Mouse (Mus musculus) kidney, adult 8-10 months (tissue): ENCODE data around the gene Kcnq2.

Experiments used
- DNase-seq, 2 experiments: peaks; one replicate each; pipeline ENCODE4 v3.0.0; 2022

Kcnq2 gene

DNA sequence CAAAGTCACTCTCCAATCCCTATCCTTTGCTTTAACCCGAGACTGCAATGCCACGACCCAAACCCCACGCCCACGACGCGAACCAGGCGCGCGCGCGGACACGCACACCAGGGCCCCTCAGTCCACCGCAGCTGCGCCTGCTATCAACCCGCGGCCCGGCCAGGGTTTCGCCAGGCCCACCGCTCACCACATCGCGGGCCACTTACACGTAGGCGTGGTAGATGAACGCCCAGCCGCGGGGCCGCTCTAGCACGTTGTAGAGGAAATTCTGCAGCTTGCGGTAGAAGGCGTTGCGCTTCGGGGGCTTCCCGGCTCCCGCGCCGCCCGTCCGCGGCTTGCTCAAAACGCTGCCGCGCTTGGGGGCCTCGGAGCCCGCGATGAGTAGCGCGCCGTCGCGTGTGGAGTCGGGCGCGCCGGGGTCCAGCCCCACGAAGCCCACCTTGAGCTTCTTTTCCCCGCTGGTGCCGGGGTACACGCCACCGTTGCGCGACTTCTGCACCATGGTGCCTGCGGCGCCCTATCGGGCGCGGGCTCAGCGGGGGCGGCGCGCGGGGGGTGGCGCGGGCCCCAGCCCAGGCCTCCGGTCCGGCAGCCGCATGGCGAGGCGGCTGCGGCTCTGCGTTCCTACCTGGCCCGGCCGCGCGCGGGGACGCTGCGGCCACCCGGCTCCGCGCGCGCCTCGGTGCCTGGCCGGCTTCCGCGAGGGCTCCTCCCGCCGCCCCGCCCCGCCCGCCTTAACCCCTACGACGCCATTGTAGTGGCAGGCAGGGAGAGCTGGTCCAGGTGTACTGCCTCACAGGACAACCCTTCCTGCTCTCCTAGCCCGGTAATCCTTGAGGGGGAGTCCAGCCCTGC, at the start of gene Kcnq2:
Gene Kcnq2, minus strand, starts transcription at position 710 of the 855 bp plus-strand sequence.
- DNase-seq, result no peak

DNA sequence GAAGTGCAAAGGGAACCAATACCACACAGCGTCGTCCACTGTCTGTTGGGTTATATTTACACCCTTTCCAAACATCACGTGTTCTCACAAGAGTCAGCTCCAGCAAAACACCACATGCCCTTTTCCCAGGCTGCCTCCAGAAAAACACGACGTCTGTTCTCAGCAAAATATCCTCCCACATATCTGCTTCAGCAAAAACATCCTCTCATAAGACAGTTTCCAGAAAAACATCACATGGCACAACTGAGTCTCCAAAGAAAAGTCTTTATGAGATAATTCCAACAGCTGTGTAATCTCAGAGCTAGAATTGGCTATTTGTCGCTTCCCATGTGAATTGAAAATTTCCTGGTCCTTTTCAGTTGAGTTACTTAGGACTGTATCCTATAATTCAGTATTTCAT, 45.8 kb upstream of the Kcnq2 start:
- no peak for DNase-seq

DNA sequence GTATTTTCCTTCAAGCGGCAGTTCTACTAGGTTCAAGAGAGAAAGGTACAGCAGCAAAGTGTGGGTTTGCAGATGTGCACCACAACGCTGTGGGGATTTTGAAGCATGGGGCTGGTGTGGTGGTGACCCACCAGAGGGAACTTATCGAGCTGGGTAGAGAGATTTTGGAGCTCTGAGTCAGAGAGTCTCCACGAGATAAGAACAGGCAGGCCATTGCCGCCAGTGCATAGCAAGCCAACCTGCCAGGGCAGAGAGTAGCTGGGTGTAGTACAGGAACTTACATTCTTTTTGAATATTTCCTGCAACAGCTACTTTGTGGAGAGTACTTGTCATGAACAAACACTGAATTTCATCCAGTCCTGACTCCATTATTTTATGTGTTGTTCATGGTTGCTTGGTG, 43.4 kb upstream of the Kcnq2 start:
- no peak for DNase-seq

DNA sequence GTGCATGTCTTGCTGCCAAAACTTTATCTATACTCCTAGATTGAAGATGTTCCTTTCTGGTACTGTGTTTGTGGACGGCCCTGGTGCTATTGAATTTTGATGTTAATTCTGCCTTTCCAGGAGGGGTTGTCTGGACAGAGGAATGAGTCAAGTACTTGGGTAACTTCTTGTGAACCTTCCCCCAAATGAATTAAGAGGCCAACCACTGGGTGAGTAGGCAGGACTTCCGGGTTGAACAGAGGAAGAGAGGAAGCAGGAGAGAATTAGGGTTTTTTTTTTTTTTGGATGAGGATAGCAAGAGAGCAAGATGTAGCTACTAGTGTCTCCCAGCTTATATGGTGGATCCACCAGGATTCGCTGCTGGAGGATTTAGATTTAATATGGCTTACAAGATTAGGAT, 42.9 kb upstream of the Kcnq2 start:
- DNase-seq, result no peak

DNA sequence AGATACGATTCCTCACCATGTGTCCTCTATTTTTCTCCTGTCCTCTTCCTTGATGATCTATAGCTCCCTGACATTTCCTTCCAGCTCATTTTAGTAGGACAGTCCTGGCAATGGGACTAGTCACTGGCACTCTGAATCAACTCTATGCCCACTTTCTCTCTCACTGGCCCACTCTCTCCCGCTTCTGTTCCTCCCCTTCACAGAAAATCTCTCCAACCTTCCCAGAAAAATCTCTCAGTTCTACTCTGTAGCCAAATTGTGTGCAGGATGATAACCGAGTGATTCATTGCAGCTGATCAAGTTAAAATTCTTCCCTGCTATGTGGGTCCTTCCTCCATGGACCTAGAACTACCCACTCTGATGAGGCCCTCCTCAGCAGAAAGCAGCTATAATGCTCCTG, 39.5 kb upstream of the Kcnq2 start:
- DNase-seq, result no peak

DNA sequence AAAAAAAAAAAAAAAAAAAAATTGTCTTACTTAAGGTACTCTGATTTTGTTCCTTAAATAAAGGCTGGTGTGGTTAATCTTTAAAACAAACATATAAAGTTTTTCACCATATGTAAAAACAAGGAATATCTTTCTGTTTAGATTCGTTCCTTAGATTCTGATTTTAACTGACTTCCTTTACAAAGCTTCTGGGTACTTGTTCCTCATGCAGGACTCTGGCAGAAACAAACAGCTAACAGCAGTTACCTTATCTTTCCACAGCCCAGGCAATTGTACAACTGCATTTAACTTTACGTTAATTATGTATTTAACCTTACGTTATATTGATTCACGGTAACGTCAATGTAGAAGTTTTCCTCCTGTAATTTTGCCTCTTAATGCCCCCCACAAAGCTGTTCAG, 31.4 kb upstream of the Kcnq2 start:
- DNase-seq, result no peak

DNA sequence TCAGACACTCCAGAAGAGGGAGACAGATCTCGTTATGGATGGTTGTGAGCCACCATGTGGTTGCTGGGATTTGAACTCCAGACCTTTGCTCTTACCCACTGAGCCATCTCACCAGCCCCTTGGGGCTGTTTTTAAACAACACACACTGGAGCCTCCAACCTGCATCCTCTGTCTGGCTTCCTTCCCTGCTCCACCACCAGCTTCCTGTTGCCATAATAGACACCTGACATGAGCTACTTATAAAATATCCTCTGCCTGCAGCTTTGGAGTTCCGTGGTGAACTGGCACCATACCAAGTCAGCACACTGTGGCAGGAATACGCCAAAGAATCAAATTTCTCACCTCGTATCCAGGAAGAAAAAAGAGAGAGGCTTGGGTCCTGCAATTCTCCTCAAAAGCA, 25.7 kb upstream of the Kcnq2 start:
- DNase-seq, result no peak

DNA sequence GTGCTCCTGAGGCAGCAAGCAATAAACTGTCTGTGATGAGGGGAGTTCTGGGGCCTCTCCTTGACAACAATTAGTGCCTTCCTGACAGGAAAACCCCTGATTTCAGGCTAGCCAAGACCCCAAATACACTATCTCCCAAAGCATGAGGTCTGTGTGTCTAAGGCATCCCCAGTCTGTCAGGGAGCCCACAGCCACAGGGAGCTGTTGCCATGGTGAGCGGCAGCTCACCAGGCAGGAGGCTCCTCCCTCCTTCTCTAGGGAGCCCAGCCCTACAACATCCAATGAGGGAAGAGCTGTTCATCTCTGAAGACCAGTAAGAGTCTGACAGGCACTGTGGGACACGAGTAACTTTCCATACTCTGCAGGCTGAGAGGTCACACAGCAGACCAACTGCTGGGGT, 24.7 kb upstream of the Kcnq2 start:
- no peak for DNase-seq

DNA sequence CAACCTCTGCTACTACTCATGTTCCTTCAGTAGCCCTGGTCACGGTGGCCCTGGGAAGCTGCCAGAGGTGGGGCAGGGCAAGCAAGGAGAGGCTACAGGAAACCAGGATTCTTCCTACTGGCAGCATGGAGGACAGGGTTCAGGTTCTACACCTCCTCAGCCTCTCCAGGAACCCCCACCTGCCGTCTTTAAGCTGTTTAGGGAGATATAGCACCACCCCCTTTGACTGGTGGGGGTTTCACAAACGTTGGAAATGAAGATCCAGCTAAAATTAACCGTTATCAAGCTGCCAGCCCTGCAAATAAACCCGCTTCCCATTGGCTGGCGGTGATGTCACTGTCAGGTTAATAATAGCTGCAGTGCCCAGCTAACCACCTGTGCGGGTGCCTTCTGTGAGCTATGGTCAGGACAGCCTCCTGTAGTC, 24.0 kb upstream of the Kcnq2 start:
- no peak for DNase-seq

DNA sequence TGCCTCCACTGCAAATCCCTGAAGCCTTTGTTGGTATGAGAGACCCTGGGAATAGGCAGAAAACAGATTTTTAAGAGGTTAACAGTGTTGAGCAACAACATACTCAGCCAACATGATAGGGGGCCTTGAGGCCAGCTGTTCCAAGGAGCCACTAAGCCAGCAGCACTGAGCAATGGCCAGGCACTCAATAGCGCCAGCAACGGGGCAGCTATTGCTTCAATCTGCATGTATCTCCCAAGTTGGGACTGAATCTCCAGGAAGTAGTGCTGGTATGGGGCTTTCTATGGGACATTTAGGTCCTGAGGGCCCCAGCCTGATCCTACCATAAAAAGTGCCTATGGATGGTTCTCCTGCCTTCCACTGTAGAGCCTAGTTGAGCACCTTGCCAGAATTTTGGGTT, 23.4 kb upstream of the Kcnq2 start:
- DNase-seq, result no peak

DNA sequence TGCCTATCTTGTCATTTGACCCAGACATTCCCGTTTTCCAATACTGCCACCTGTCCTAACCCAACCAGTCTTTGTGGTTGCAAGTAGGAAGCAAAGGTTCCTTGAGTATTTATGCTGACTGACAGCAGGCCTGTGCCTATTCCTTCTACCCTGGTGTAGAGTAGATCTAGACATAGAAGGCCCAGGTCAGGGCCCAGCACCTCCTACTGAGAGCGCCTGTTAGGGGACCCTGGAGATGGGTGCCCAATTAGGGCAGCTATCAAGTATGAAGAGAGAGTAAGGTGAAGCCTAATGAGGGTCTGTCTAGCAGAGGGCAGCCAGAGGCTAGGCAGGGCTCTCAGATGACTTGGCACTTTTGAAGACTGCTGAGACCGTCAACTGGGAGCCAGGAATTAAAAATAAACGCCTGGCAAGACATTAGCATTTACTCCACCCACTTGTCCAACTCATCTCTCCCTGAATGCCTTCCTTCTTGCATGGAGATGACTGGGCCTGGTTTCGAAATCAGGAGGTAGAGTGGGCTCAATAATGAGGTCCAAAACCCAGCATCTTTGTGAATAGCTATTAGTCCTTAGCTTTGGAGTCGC, 22.7 kb upstream of the Kcnq2 start:
- DNase-seq, result no peak

DNA sequence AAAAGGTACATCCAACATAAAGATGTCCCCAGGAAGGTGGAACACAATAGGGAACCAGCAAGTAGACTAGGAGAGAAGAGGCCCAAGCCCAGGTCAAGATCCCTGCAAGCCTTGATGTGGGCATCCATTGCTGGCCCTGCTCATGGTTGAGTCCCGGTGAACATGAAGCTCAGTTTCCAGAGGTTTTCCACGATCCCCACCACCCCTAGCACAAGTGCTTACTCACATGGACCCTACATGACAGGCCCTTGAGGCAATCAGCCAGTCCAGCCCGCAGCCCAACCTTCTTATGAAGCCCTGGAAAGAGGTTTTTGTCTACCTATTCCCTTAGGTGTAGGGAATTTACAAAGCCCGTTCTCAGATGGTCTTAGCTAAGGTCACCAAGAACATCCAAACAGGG, 22.1 kb upstream of the Kcnq2 start:
- no peak for DNase-seq

DNA sequence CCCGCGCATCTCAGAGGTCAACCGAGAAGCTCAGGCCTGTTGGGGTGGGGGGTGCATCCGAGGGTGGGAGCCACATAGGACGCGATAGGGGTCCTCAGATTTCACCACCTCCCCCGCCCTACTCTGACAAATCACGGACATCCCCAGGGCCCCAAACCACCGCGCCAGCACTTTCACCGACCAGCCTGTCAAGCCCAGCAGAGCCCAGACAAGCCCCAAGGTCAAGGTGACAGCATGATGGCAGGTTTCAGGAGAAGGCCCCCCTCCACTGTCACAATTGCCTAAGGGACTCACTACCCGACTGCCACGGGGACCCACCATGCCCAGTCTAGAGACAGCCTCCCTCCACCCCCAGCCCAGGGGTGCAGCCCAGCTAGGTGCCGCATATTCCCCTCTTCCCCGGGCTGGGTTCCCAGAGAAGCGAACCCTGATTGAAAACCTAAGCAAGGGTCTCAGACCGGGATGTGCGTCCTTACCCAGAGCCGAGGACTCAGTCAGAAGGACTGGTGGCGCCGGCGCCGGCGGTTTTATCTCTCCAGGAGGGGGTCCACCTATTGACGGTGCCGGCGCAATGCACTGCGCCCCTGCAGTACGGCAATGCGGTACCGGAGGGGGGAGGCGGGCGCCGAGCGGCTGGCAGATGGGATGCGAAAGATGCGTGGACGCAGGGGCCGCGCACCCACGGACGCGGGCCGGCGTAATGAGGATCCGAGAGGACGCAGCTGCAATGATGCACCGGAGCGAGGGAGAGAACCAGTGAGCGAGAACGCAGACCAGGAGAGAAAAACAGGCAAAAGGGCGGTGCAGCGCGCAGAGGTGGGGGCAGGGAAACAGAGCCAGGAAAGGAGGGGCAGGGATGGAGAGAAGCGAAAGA, 21.4 kb upstream of the Kcnq2 start, which contains the start of gene Eef1a2:
Gene Eef1a2, minus strand, starts transcription at position 767 of the 874 bp plus-strand sequence.
- no peak for DNase-seq

DNA sequence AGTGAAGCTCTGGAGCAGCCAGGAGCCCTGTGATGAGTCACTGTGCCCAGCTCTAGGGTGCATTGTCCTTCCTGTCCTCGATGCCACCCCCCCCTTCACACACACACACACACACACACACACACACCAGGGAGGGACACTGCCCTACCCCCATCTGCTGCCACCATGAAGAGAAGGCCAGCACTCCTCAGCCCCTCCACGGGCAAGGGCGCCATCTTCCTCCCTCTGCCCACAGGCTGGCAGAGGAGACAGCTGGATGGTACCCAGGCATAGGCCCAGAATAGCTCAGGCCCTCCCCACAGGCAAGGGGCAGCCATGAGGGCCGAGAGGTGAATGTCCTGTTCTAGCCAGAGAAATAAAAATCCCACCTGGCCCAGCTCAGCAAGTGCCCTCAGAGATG, 20.7 kb upstream of the Kcnq2 start:
- DNase-seq, result no peak

DNA sequence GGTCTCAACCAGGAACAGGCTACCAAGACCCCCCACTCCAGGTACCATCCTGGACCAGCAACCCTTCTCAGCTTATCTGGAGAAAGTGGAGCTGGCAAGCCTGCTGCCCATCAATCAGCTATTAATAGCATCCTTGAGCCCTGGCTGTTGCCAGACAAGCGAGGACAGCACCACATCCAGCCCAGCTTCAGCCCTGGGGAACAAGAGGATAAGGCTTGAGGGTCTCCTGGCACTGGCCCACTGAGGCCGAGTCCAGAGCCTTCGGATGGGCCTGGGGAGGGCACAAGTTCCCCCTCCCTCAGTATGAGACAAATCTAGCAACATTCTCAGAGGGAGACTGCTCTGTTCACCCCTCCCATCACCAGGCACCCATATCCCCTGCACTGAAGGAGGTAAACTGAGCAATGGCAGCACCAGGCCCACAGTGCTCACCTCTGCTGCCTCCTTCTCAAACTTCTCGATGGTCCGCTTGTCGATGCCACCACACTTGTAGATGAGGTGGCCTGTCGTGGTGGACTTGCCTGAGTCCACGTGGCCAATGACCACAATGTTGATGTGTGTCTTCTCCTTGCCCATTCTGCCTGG, 19.8 kb upstream of the Kcnq2 start:
- no peak for DNase-seq

DNA sequence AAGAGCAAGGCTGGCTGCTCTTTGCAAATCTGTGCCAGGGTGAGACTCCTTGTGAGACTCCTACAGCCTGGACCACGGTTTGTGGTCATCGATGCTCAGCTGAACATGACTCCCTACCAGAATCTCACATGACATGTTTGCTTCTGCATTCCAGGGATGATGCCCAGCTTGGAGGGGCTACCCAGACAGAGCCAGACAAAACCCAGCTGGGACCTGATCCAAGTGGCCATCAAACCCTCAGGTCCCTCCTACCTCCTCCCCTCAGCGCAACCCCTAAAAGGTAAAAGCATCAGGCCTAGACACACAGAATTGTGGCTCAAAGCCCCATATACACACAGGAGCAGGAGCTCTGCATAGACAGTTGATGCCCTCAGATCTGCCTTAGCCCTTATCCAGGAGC, 19.3 kb upstream of the Kcnq2 start:
- DNase-seq, result no peak

DNA sequence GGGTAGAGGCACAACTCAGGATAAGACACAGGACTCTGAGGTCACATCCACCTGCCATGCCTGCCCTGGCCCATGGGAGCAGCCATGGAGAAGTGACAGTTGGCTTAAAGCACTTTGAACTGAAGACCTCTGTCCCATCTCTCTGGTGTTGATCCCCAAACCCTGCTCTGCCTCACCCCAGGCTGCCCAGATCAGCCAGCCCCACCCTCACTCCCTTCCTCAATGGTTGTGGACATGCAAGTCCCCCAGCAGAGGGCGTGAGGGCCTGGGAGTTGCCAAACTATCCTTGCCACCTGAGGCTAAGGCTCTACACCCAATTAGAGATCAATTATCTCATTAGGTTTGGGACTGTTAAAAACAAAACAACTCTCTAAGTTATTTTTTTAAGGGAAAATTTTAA, 18.7 kb upstream of the Kcnq2 start:
- no peak for DNase-seq

DNA sequence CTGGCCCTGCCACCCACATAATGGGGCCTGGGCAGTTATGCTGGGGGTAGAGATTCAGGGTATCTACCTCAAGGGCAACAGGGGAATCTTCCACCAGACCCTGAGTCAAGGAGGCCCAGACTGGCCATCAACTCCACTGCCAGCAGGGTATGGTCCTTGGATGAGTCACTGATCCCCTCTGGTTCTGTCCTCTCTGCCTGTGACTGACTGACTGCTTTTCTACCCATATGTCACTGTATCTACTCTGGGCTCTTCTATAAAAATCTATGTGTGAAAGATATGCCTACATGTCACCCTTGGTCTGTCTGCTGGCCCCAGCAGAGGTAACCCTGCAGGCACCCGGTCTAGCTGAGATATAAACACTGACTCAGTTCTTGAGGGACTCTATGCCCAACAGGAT, 18.0 kb upstream of the Kcnq2 start:
- no peak for DNase-seq

DNA sequence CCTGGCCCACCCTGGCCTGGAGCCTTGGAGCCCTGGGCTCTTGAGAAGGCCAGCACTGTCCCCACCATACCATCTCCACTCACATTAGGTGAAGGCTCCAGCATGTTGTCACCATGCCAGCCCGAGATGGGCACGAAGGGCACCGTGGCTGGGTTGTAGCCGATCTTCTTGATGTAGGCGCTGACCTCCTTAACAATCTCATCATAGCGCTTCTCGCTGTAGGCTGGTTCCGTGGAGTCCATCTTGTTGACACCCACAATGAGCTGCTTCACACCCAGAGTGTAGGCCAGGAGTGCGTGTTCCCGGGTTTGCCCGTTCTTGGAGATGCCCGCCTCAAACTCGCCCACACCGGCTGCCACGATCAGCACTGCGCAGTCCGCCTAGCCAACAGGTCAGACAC, 17.6 kb upstream of the Kcnq2 start:
- DNase-seq, result no peak

DNA sequence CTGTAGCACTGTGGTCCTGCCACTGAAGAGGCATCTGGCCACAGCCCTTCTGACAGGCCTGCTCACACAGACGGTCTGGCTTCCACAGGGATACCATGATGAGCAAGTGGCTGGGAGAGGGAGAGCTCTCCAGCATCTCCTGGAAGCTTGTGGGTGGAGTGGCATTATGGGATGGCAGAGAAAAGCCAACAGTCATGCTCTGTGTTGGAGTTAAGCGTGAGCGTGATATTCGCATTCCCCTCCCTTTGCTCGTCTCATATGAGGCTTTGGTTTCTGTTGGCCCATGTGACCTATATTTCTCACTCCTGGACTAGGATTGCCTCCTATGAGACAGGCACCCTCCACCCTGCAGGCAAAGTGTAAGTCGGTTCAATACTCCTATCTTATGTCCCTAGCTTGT, 15.2 kb upstream of the Kcnq2 start:
- DNase-seq, result no peak

DNA sequence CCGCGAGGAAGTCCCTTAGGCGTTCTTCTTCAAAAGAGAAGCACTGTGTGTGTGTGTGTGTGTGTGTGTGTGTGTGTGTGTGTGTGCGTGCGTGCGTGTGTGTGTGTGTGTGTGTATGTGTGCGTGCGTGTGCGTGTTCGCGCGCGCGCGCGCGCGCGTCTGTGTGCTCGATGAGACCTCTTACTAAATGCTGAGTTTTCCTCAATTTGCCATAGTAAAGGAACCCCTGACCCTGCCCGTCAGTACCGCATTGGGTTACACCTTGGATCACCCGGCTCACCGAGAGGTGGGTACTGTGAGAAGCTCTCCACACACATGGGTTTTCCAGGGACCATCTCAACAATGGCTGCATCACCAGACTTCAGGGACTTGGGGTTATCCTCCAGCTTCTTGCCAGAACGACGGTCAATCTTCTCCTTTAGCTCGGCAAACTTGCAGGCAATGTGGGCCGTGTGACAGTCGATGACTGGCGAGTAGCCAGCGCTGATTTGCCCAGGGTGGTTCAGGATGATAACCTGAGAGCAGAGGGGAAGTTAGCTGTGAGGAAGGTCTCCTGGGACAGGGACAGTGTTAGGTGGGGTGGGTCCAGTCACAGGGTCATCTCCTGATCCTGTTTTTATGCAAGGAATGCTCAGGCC, 13.3 kb upstream of the Kcnq2 start:
- DNase-seq, result no peak

DNA sequence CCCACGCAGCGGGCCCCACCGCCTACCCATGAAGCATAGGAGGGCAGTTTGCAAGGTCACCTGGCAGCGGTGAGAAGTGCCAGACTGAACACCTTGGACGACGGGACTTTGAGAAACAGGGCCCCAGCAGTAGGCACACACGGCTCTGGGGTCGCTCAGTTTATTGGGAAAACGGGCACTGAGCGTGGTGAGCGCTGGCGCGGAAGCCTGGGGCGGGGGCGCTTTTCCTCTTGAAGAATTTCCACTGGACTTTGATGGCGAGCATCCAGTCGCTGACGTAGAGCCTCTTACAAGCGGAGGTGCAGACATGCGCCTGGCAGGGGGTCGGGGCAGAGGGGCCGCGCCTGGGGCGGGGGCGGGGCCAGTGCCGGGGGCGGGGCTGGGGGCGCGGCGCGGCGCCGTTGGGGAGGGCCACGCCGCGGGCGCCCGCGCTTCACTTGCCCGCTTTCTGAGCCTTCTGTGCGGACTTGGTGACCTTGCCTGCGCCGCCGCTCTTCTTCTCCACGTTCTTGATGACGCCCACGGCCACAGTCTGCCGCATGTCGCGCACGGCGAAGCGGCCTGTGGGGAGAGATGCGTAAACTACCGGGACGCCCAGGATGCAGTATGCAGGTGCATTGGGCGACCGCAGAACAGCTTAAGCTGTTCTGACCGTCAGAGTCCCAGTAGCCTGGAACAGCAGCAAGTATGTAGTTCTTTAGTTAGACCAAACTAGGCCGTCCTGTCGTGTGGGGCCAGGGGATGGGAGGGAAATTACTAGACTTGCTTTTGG, 12.6 kb upstream of the Kcnq2 start:
- peak; percentile 12 to 19 for DNase-seq
